Mouse (Mus musculus): ENCODE measurements around the gene Zfp143.
"Not testable (repeated sequence)": the region's sequence is repeated elsewhere in the genome, so short reads cannot be mapped to it uniquely, and the experiment has no call there.

The Zfp143 gene

DNA sequence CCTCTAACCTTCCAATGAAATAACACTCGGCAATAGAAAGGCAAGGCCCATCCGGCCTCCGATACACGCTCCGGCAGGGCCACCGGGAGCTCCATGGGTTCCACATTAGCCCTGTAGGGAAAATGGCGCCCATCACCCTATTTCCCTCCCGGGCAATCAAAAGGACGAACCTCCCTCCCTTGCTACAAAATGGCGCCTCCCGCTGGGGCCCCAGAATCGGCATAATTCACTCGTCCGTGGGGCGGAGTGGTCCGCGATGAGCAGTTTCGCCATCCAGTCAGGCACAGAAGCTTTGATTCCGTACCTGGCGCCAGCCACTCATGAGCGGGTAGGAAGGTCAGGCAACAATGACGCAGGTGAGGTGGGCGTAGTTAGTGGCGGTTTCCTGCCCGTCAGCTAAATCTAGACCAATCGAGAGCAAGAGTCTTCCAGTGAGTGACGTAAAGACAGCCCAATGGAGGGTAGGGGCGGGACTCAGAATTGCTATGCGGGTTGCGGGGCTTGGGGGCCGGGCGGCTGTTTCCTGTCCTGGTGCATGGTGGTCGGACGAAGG, at the start of gene Zfp143:
Gene Zfp143 (plus strand): TSS at position 19 of the 553 bp plus-strand sequence.
- peak; percentile 100 for DNase-seq (ENCODE audit: low read depth, low spot score)

DNA sequence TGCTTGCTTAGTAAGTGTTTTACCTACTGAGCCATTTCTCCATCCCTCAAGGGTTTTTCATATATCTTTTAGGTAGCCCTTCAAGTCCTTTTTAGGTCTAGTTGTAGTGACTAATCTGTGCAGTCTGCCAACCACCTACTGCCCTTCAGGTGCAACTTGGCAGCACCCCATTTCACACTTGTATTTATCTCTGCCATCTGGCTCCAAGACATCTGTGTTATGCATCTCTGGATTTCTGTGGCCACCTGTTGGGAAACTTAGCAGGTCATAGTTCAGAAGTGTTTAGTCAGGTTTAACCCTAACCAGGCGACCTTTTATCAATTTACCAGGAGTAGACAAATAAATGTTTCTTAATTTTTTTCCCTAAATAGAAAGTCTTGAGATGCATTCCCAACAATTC, 49.6 kb upstream of the Zfp143 start:
- no peak for DNase-seq (ENCODE audit: low read depth, low spot score)

DNA sequence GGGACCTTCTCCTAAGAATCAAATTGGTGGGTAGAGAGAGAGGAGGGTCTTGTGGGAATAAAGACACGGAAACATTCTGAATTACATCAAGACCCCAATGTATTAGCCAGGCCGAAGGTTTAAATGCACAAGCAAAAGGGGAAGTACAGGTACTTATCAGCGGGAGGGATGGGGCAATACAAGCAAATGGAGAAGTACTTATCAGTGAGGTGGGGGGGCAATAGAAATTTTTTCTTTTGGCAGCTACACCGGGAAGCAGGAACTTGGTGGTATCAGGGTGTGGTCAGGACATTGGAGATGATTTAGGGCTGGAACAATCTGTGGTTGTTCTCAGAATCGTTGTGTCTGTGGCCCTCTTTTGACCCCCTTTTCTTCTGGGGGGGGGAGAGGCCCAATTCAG, 46.7 kb upstream of the Zfp143 start:
- no peak for DNase-seq (ENCODE audit: low read depth, low spot score)

DNA sequence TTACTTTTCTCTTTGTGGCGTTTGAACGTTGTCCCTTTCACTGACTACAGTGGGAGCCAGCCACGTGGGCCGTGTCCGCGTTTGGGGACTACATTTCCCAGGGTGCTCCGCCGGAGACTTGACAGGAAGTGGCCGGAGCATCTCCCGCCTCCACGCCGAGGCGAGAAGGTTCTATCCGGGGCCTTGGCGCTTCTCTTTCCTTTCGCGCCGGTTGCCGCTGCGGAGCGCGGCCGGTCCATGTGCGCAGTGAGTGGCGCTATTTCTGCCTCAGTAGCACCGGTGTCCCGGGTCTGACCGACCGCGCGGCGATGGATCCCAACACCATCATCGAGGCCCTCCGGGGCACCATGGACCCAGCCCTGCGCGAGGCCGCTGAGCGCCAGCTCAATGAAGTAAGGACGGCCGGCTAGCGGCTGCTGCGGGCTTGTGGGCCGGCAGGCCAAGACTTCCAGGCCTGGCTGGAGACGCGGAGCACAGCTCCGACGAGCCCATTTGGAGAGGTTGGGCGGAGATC, 42.8 kb upstream of the Zfp143 start, which contains the start of gene Ipo7:
Gene Ipo7 (plus strand): TSS at position 158 of the 514 bp plus-strand sequence.
- DNase-seq (ENCODE audit: low read depth, low spot score): peak; percentile 81

DNA sequence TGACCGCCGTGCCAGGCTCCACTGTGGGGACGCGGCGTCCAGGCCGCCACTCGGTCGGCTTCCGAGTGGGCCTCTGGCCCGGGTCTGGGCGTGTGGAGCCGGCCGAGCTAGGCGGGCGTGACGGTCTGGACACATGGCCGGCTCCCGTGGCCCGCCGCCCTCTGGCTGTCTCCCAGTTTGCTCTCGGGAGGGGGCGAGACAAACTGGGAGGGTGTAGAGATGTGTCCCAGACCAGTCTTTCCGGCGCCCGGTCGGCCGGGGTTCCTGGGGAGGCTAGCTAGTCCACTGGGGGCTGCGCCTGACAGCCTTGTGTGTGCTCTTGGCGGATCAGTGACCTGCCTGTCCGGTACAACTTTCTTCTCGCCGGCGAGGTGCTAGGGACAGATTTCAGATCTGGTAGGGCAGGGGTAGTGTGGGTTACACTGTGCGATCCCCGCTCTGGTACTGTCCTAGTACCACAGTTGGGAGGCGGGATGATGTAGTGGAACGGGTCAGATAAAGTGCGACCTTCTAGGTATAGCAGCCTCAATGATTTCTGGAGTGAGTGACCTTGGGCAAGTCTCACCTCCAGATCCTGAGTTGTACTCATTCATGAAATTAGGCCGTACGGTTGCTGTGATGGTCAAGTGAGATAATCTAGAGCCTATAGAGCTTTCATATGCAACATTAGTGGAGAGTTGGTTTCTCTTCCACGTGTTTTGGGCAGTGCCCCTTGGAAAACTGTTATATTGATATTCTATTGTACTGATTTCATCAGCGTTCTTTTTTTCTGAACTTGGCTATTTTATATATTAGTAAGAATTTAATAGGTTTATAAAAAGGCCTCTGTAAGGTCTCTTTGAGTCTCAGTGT, 42.2 kb upstream of the Zfp143 start:
- no peak for DNase-seq (ENCODE audit: low read depth, low spot score)

DNA sequence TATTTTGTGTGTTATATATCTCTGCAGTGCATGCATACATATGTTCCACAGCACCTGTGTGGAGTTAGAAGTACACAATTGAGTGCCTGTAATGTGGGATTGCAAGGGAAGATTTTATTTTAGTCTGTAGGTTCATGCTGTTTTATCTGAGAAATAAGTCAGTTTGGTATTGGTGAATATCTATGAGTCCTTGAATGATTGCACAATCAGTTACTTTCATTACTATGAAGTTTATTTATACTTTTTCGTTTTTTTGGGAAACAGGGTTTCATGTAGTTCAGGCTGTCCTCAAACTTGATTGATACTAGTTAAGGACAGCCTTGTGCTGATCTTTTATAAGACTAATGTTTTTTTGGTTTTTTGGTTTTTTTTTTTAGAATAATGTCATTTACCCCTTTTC, 37.5 kb upstream of the Zfp143 start:
- no peak for DNase-seq (ENCODE audit: low read depth, low spot score)

DNA sequence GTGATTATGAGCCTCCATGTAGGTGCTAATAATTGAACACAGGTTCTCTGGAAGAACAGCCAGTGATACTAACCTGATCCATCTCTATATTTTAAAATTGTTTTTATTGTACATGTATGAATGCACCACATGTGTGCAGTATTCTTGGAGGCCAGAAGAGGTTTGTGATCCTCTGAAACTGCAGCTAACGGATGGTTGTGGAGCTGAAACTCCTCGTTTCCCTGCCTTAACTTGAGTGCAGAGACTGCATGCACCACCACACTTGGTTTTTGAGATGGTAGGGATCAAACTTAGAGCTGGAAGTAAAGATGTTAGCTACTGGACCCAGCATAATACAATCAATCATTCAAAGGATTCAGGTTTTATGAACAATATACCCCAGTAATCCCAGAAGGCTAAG, 34.4 kb upstream of the Zfp143 start:
- no peak for DNase-seq (ENCODE audit: low read depth, low spot score)

DNA sequence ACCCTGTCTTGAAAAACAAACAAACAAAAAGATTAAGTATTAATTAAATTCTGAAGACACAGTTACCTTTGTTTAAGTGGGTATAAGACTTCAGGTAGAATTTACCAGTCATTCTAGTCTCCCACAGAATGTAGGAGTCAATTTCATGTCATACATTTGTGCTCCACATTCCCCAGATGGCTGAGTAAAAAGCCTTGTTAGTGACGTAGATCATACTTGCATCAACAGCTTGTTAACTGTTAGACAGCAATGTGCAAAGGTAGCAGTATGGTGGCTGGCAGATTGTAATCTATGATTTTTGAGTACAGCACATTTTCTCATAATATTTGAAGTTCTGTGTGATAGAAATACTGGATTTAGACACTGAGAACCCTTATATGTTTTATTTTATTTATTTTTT, 32.2 kb upstream of the Zfp143 start:
- no peak for DNase-seq (ENCODE audit: low read depth, low spot score)

DNA sequence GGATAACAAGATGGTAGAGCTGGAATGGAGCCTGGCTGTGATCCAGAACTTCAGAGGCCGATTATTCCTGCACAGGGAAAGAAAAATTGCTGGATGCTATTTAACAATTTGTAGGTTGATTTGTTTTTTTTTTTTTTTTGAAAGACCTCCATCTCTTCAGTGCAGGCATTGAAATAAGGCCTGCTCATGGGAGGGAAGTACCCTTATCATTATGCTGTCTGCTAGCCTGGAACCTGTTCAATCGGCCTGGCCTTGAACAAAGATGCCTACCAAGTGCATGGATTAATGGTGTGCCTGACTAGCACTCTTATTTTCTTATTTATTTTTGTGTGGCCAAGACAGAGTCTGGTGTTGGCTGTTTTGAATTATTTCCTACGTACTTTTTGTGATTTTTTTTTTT, 30.7 kb upstream of the Zfp143 start:
- no peak for DNase-seq (ENCODE audit: low read depth, low spot score)

DNA sequence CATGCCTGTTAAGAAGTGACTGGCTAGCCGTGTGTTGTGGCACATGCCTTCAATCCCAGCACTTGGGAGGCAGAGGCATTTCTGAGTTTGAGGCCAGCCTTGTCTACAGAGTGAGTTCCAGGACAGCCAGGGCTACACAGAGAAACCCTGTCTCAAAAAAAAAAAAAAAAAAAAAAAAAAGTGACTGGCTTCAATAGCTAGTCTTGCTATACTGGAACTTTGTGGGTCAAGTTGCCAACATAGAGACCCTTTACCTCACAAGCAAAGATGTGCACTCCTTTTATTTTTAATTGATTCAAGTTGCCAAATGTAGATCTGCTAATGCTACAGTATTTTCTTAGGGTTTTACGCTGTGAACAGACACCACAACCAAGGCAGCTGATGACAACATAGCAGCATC, 3.3 kb upstream of the Zfp143 start:
- DNase-seq (ENCODE audit: low read depth, low spot score): not testable (repeated sequence)

DNA sequence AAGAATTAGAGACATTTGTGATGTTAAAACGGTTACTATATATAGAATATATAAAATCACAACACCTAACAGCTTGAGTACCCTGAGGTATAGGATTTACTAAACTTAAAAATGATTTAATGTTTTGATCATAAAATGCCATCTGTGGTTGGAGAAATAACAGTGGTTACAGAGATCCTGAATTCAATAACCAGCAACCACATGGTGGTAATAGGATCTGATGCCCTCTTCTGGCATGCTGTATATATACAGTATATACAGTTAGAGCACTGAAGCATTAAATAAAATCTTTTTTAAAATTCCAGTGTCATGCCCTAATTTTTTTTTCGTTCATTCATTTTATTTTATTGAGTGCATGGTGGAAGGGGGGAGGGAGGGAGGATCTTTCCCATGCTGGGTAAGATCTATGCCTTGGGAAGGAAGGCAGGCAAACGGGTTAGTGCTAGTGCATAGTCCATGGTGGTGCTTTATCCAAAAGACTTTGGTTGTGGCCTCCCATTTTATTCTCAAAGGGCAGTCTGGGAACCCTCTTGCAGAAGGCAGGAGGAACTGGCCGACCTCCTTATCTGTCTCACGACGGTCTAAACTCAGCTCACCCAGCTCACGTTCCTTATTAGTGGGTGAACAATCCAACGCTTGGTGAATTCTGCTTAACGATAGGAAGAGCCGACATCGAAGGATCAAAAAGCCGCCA, 1.8 kb upstream of the Zfp143 start:
- DNase-seq (ENCODE audit: low read depth, low spot score): no peak

DNA sequence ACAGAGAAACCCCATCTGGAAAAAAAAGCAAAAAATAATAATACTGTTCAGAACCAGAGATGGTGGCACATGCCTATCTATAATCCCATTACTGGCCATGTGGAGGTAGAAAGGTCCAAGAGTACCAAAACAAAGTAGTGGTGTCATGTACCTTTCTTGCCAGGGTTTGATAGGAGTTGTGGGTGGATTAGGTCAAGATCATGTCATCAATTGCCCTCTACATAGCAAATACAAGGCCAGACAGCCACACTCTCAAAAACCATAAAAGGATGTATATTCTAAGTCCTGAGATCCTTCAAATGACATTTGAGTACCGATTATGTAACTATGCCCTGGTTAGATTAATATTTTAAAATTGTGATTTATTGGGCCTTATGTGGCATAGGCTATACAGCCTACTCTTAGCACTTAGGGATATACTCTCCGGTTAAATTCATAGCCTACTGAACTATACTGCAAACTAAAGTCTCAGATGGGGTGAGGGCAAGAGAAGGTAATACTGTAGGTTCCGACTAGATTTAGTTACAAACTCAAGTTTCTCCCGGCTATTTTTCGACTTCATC, 830 bp upstream of the Zfp143 start:
- no peak for DNase-seq (ENCODE audit: low read depth, low spot score)

DNA sequence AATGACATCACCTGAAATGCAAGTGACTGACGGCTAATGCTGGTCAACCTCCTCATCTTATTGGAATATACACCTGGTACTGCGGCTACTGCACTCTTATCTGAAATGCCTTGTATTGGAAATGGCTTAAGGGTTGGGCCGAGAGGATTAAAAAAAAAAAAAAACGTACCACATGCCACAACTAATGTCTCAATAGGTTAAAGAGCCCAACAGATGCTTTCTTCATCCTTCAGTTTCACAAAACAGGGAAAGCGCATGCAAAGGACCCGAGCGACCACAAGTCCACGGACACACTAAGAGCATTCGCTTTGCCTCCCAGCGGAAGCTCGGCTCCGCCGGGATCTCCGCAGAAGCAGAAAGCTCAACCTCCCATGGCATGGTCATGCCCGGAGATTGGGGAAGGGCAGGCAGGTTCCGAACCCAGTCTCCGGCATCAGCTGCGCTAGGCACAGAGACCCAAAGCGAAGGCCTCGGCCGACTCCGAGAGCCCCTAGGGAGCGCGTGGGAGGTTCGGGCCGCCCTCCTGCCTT, 283 bp upstream of the Zfp143 start:
- DNase-seq (ENCODE audit: low read depth, low spot score): peak; percentile 12

DNA sequence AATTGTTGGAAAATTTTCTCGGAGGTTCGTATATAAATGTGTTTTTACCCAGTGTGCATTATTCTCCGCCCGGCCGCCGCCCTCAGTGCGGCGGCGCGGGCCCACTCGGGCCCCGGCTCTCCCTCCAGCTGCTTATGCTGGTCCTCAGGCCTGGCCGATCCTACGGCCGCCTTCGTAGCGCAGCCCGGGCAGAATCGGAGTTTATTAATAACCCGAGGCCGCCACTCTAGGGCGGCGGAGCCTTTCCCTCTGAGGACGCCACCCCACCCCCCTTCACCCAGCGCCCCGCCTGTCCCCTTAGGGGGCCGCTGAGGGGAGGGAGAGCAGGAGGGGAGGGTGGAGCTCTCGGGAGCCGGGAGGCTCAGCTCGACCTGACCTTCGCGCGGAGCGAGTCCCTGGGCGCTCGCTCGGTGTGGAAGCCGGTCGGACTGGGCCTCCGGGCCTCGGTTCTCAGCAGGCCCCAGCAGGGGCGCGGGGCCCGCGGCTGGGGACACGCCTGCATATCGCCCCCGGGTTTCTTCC, 796 bp downstream of the Zfp143 start:
- DNase-seq (ENCODE audit: low read depth, low spot score): peak; percentile 73

DNA sequence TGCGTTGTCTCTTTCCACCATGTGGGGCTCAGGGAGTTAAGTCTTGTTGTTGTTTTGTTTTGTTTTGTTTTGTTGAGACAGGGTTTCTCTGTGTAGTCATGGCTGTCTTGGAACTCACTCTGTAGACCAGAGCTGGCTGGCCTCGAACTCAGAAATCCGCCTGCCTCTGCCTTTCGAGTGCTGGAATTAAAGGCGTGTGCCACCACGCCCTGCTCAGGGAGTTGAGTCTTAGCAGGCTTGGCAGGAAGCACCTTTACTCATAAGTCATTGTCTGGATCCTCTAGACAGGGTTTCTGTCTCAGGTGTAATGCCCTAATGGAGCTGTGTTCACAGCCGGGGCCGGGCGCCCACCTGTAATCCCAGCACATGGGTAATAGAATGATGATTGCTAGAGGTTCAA, 2.7 kb downstream of the Zfp143 start:
- DNase-seq (ENCODE audit: low read depth, low spot score): no peak

DNA sequence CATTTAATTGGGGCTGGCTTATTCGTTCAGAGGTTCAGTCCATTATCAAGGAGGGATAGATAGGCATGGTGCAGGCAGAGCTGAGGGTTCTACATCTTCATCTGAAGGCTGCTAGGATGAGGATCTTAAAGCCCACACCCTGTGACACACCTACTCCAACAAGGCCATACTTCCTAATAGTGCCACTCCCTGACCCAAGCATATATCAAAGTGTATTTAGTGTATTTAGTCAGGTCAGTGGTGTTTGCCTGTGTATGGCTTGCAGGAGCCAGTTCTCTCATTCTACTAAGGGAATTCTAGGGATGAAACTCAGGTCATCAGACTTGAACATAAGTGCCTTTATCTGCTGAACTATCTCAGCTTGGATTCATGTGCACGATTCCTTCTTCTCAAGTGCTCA, 8.1 kb downstream of the Zfp143 start:
- DNase-seq (ENCODE audit: low read depth, low spot score): no peak

DNA sequence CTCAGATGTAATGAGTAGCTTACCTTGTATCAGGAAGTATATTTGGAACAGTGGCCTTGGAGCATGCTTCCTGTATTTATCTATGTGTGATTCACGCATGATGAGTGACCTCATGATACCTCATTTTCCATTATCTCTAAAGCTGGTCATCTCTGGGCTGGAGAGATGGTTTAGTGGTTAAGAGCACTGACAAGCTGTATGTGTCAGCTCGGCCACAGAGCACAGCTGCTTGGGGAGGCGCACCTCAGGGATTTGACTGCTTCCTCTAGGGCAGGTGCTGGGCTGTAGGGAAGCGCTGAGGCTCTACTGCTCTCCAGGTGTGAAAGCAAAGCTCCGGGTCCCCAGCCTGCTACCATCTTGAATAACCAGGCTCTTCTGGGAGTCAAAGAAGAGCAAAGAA, 17.2 kb downstream of the Zfp143 start:
- no peak for DNase-seq (ENCODE audit: low read depth, low spot score)

DNA sequence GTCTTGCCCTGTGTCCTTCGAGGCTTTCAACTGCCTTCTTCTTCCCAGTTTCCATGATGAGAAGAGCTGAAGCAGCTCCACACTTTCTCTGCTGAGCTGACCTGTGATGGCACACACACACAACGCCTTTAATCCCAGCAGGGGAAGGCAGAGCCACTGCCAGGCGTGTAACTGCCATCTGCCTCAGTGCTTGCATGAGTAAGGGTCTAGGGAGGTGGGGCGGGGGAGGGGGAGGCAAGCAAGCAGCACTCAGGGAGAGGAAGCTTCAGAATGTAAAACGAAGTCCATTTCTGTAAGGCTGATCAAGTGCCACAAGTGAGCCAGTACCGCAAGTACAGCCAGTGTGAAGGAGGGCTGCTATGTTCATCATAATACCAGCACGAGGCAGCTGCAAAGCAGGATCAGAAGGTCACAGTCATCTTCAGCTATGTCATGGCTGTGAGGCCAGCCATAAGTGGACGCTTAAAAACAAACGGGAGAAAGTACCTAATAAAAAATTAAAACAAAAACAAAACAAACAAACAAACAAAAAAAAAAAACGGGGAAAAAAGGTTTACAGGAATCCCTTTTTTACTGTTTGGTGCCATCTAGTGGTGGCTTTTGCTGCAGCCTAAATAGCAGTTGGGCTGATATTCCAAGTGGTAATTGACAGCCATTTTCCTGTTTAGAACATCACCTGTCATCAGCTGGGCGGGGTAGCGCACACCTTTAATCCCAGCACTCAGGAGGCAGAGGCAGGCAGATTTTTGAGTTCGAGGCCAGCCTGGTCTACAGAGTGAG, 22.6 kb downstream of the Zfp143 start:
- DNase-seq (ENCODE audit: low read depth, low spot score): peak; percentile 28

DNA sequence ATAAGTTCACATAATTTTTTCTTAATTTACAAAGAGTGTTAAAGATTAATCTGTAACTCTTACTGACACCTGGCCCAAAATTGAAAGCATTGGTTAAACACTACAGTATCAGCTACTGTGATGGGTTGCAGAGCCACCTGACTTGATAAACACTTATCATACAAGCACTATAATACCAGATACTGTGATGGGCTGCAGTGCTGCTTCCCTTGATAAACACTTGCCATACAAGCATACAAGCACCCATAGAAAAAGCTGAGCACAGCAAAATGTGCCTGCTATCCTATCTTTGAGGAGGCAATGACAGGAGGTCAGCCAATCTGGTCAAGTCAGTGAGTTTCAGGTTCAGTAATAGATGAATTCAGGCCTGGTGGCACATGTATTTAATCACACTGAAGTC, 24.2 kb downstream of the Zfp143 start:
- no peak for DNase-seq (ENCODE audit: low read depth, low spot score)

DNA sequence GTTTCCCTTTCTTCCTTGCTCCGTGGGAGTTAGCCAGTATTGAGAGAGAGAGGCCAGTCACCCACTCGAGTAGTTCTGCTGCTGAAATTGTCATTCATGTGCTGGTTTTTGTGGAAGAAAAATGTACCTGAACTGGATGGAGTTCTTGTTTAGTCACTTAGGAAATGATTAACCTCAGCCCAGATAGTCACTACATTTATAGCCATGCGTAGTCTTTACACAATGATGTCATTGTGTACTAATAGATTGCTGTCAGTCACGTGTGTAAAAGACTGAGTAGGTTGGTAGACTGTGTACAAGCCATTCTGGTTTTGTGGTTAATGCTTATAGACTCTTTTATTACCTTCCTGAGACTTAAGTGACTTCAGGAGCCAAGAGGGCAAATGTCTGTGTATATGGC, 26.9 kb downstream of the Zfp143 start:
- no peak for DNase-seq (ENCODE audit: low read depth, low spot score)

DNA sequence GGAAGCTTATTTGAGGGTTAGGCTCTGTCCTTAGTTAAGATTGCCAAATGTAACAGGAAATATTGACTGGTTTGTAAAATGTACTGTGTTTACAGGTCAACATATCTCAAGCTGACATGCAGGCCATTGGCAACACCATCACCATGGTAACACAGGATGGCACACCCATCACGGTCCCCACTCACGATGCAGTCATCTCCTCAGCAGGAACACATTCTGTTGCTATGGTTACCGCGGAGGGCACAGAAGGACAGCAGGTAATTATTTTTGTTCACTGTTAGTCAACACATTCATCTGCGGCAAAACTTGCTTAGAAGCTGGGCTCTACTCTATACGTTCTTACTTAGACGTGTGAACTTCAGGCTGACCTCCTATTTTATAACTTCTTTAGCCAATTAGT, 30.7 kb downstream of the Zfp143 start:
- peak; percentile 20 for DNase-seq (ENCODE audit: low read depth, low spot score)
